Mouse (Mus musculus) small intestine, adult 2 months (tissue): ENCODE results near the gene Pwwp2b.

Experiments
- CTCF ChIP-seq: fragments of 200-500 bp; IDR thresholded peaks from 2 replicates; pipeline ENCODE4 v1.5.1; 2012; ENCODE audit warnings: low read depth, mild to moderate bottlenecking, control low read depth, inconsistent platforms, low read length, moderate library complexity, mixed read lengths; ENCODE audit not compliant: insufficient replicate concordance, insufficient read length; ENCODE audit errors: extremely low read depth
- POLR2A ChIP-seq: fragments of 200-500 bp; IDR thresholded peaks from 2 replicates; pipeline ENCODE4 v1.6.1; 2012; ENCODE audit warnings: low read depth, mild to moderate bottlenecking, control low read depth, inconsistent platforms, low read length, moderate library complexity

DNA sequence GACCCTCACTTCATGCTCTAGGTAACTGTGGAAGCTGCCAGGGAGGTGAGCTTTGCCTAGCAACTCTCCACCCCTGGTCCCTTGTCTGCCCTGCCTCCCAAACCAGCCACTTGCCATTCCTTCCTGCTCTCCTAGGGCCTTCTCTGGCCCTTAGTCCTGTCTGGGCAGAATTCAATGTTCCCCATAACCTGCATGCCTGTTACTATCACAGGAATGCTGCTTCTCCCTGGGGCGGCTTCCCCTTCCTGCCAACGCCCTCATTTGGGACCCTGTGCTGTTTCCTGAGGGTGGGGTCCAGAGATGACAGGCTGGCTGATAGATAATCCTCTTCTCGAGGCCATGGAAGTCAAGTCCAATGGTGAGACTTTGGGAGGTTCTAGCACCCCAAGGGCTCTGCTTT lies 5.2 kb downstream of the Pwwp2b start:
- no peak for TF ChIP-seq POLR2A
- no peak for TF ChIP-seq CTCF
